Mouse (Mus musculus): ENCODE measurements around the gene Epo.

DNA sequence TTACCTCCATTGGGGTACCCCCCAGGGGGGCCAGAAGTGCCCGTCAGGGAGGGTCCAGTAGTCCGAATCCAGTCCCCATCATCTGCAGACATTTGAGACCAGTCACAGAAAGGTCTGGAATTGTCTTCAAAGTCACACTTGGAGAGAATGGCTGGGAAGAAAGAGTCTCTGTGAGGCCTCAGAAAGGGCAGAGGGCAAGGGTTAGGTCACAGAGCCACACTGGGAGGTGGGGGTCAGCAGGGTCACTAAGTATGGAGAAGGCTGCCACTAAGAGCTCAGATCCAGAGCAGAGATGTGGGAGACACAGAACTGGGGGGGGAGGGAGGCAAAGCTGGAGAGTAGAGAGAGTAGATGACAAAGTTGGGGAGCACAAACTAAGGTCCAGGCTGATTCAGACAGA lies 58.7 kb downstream of the Epo start:
- TF ChIP-seq POLR2A (IDR thresholded peaks at IDR 0.05; ENCODE audit: low read depth, low read length), result no peak
- no peak for TF ChIP-seq MAZ (IDR thresholded peaks at IDR 0.05; ENCODE audit: low read depth, low read length)
- no peak for TF ChIP-seq CTCF (conservative IDR thresholded peaks at IDR 0.05 in 1 of 2, IDR thresholded peaks at IDR 0.05 in 1 of 2; ENCODE audit: low read depth in 2 of 2, low read length in 2 of 2)
- no peak for TF ChIP-seq USF1 (IDR thresholded peaks at IDR 0.05; ENCODE audit: low read depth, low read length)
- no peak for TF ChIP-seq PAX5 (IDR thresholded peaks at IDR 0.05; ENCODE audit: low read length)
- no peak for TF ChIP-seq TCF12 (IDR thresholded peaks at IDR 0.05; ENCODE audit: low read depth, low read length)
- no peak for TF ChIP-seq ZNF384 (IDR thresholded peaks at IDR 0.05; ENCODE audit: low read depth, low read length)
- TF ChIP-seq MAFK (IDR thresholded peaks at IDR 0.05; ENCODE audit: insufficient replicate concordance, low read length), result no peak
- TF ChIP-seq UBTF (IDR thresholded peaks at IDR 0.05; ENCODE audit: low read depth, low read length), result no peak
